Comparison of ENCODE assay signal across 8 mouse cellular contexts in genomic region chr5:99977516-99978301, GRCm38 (mm10). TPM values are rescaled to one million over a fixed set of nuclear protein-coding genes. Genes with fewer than 3 reads are reported as not detected.
DNase-seq lines count a peak whose midpoint lies in the region; ATAC-seq and TF ChIP-seq lines count a peak whose summit lies in the region.

No protein-coding gene starts in this region.

- no peaks in the 10 kb centered on the region for H3K9me3 ChIP-seq in hindbrain, embryonic 13.5 days

- peaks cover 43% of the 10 kb centered on the region for H3K4me1 ChIP-seq in hindbrain, embryonic 13.5 days (replicated peaks)

- H3K4me2 ChIP-seq in hindbrain, embryonic 13.5 days = peak overlapping the region; percentile 90

- H3K27me3 ChIP-seq in Patski = no peaks in the 10 kb centered on the region
- no peaks in the 10 kb centered on the region for H3K27me3 ChIP-seq in hindbrain, embryonic 13.5 days

- H3K9ac ChIP-seq in hindbrain, embryonic 13.5 days = peak overlapping the region; percentile 99

- DNase-seq in Patski (ENCODE audit: low read depth, low spot score) = no peak
- DNase-seq in cerebellum, postnatal 14 days = peak; percentile 81 to 87
- DNase-seq in frontal cortex, postnatal 14 days (ENCODE audit: low spot score in 2 of 2) = peak; percentile 56 to 59
- DNase-seq in left cerebral cortex, adult 18-20 months (ENCODE audit: low spot score in 2 of 2) = peak; percentile 64 to 66
- DNase-seq in lung, postnatal 4 days = peak; percentile 85 to 87
- peak; percentile 66 to 67 for DNase-seq in right cerebral cortex, adult 2 months (ENCODE audit: low spot score in 2 of 2)
- peak; percentile 87 for DNase-seq in urinary bladder, postnatal 14 days (ENCODE audit: low spot score)

- peak; percentile 48 for ATAC-seq in Patski
- ATAC-seq in hindbrain, embryonic 13.5 days (ENCODE audit: low FRiP score) = peak; percentile 55

- CTCF ChIA-PET in Patski (lab: Charles Lee) = interaction anchor here (1.6 kb wide), 1 partner anchor 61 kb away, joined by 8 read pairs; the partner anchor contains the start of genes Enoph1 and Hnrnpdl

- TF ChIP-seq CTCF in Patski (IDR thresholded peaks at IDR 0.05) = no peak

- POLR2A ChIA-PET in Patski (lab: Charles Lee) = interaction anchor here (0.7 to 0.8 kb wide), 2 partner anchors 28 to 1313 kb away, joined by 3 read pairs; no protein-coding TSS in a partner anchor

- H3K36me3 ChIP-seq in hindbrain, embryonic 13.5 days = 0 out of 2 replicates have a peak, but pooled peaks cover 4% of the 10 kb centered on the region

- H3K4me3 ChIP-seq in hindbrain, embryonic 13.5 days = peak overlapping the region; percentile 94

- H3K27ac ChIP-seq in hindbrain, embryonic 13.5 days = peak overlapping the region; percentile 99

- WGBS in hindbrain, embryonic 13.5 days = under 1% methylated on average over 44 of the region's 50 CpGs

- in situ Hi-C loops in Patski (cut with MboI; ENCODE audit: low pct_unique_long_range_greater_than_20kb) = loop anchor here (10.0 kb wide), 1 partner anchor 57 kb away; the partner anchor contains the start of genes Enoph1 and Hnrnpdl

RNA-seq across cellular contexts. Expression of gene Hnrnpd, which starts 1.0 kb away (rescaled TPM):
- polyA plus RNA-seq in Patski (2021) = 325 TPM
- polyA plus RNA-seq in hindbrain, embryonic 13.5 days (2015; fragmentation: Nextera tagmentation; extraction: Ambion mirVana) = 143 and 182 TPM in 2 replicates
- total RNA-seq in left cerebral cortex, adult 18-20 months (2021) = 100 to 1,000 TPM; 205 to 222 TPM

RNA-seq across cellular contexts. Expression of gene 4930524J08Rik, which starts 1.2 kb away (rescaled TPM):
- polyA plus RNA-seq in Patski (2021) = 1.6 TPM
- polyA plus RNA-seq in hindbrain, embryonic 13.5 days (2015; fragmentation: Nextera tagmentation; extraction: Ambion mirVana) = 3.9 and 4.0 TPM in 2 replicates
- 1 to 10 TPM; 1.9 to 2.4 TPM for total RNA-seq in left cerebral cortex, adult 18-20 months (2021)
